In the genomic region with DNA sequence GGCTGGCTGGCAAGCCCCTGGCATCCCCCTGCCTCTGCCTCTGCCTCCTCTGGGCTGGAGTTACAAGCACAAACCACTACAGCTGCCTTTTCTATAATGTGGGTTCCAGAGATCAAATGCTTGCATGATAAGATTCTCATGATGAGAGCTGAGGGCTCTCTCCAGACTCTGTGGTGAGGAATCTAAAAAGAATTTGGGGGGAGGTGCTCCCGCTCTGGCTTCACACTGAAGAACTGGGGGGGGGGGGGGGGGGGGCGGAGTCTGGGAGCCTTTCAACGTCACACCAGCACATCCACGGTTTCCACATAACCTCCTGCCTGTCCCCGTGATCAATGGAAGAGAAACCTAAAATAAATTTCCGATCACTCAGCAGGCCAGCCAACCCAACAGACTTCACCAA, we compare ENCODE assay signal across 22 mouse cellular contexts. TPM values are rescaled to one million over a fixed set of nuclear protein-coding genes. Genes with fewer than 3 reads are reported as not detected.
DNase-seq lines count a peak whose midpoint lies in the region; ATAC-seq and TF ChIP-seq lines count a peak whose summit lies in the region.
"Had no signal": no experiment of that assay in that cellular context is flagged by ENCODE, and none has a peak within 500 bp of the region (broad histone marks: within the 10 kb centered on the region; RNA-seq: fewer than 3 reads in every experiment).

No protein-coding gene starts in this region.

- TF ChIP-seq POLR2A in liver, adult 2 months (IDR thresholded peaks at IDR 0.05; ENCODE audit: extremely low read depth, insufficient read depth, low read length): no peak

- 12% methylated on average over 6 of the region's 6 CpGs for WGBS in liver, adult 2 months
- WGBS in liver, embryonic 11.5 days: 30% methylated on average over 5 of the region's 6 CpGs

- H3K9me3 ChIP-seq in liver, embryonic 11.5 days (ENCODE audit: control insufficient read depth, low read length): no peaks in the 10 kb centered on the region
- H3K9me3 ChIP-seq: embryonic facial prominence, embryonic 15.5 days; forebrain, embryonic 12.5 days; hindbrain, embryonic 15.5 days had no signal

- DNase-seq in liver, adult 2 months (ENCODE audit: extremely low read depth, low read depth, low spot score): peak; percentile 30
- DNase-seq in liver, embryonic 11.5 days (ENCODE audit: low spot score): no peak
- peak; percentile 58 for DNase-seq in CD4-positive helper T cell, adult 2 months (ENCODE audit: low read depth, low spot score)
- DNase-seq in Muller cell, postnatal 12 days (ENCODE audit: inconsistent ontology term): peak; percentile 87
- no peak for DNase-seq in spleen, postnatal 4 days (ENCODE audit: low spot score in 2 of 2)
- DNase-seq in left cerebral cortex, postnatal 25 days (ENCODE audit: low spot score in 2 of 2): no peak
- DNase-seq: adrenal gland, postnatal 25 days; cerebellum, adult 2 months; gastrocnemius, postnatal 14 days; heart, postnatal 36 days; kidney, adult 9 months; layer of hippocampus, postnatal 36 days; lung, postnatal 4 days; midbrain, embryonic 14.5 days; right cerebral cortex, postnatal 4 days had no signal

- no peak overlapping the region for H3K27ac ChIP-seq in liver, adult 2 months (replicated peaks; ENCODE audit: insufficient read depth, low read depth, low read length)
- no peak overlapping the region for H3K27ac ChIP-seq in liver, embryonic 11.5 days (ENCODE audit: low read depth, low read length)
- H3K27ac ChIP-seq: embryonic facial prominence, embryonic 15.5 days; forebrain, embryonic 12.5 days; hindbrain, embryonic 15.5 days; liver, embryonic 14.5 days had no signal

- H3K9ac ChIP-seq in liver, adult 2 months (ENCODE audit: low read depth, low read length): no peak overlapping the region
- H3K9ac ChIP-seq in liver, embryonic 11.5 days (ENCODE audit: low read depth, low read length): no peak overlapping the region
- H3K9ac ChIP-seq: embryonic facial prominence, embryonic 15.5 days; forebrain, embryonic 12.5 days; hindbrain, embryonic 15.5 days; liver, embryonic 14.5 days had no signal

- no peak overlapping the region for H3K4me2 ChIP-seq in liver, embryonic 11.5 days
- H3K4me2 ChIP-seq: embryonic facial prominence, embryonic 15.5 days; forebrain, embryonic 12.5 days; heart, embryonic 11.5 days; hindbrain, embryonic 15.5 days had no signal

- no peaks in the 10 kb centered on the region for H3K27me3 ChIP-seq in liver, adult 2 months (ENCODE audit: control insufficient read depth, insufficient read depth, low read length)
- H3K27me3 ChIP-seq in liver, embryonic 11.5 days (replicated peaks; ENCODE audit: control insufficient read depth, insufficient read depth, low read length): 0 out of 2 replicates have a peak, but pooled peaks cover 3% of the 10 kb centered on the region
- H3K27me3 ChIP-seq: hindbrain, embryonic 15.5 days had no signal

- no peaks in the 10 kb centered on the region for H3K79me2 ChIP-seq in liver, adult 2 months (ENCODE audit: control insufficient read depth, insufficient read depth, low read length)

- no peak for ATAC-seq in liver, embryonic 11.5 days (replicated peaks; ENCODE audit: low FRiP score)
- ATAC-seq in inflammation-experienced regulatory T-cells, adult 6 months: peak; percentile 55

- H3K4me1 ChIP-seq in liver, adult 2 months (ENCODE audit: control insufficient read depth, insufficient read depth, low read length): no peaks in the 10 kb centered on the region; the same call in 1 of the 2 replicates
- peaks cover 6% of the 10 kb centered on the region for H3K4me1 ChIP-seq in liver, embryonic 11.5 days (replicated peaks; ENCODE audit: control insufficient read depth, insufficient read depth, low read length)

- intact Hi-C loops in left cerebral cortex, postnatal 25 days (cut with DNase I): no loop called here

- no peak for TF ChIP-seq CTCF in liver, adult 2 months (IDR thresholded peaks at IDR 0.05; ENCODE audit: low read depth, low read length)

- H3K4me3 ChIP-seq in liver, adult 2 months (ENCODE audit: insufficient read depth, low read depth, low read length): no peak overlapping the region
- H3K4me3 ChIP-seq in liver, embryonic 11.5 days (ENCODE audit: low read depth, low read length): no peak overlapping the region
- H3K4me3 ChIP-seq: embryonic facial prominence, embryonic 15.5 days; forebrain, embryonic 12.5 days; hindbrain, embryonic 15.5 days; myocyte had no signal

- H3K36me3 ChIP-seq in liver, adult 2 months (ENCODE audit: control insufficient read depth, insufficient read depth, low read length): peaks cover 15% of the 10 kb centered on the region
- peaks cover 22% of the 10 kb centered on the region for H3K36me3 ChIP-seq in liver, embryonic 11.5 days (ENCODE audit: control insufficient read depth, insufficient read depth, low read length)

RNA-seq across cellular contexts. Expression of gene Suds3, which starts 26.1 kb away (rescaled TPM):
- total RNA-seq in liver, adult 2 months (2014; rRNA removed): 59.9 and 61.4 TPM in 2 replicates
- 77.1 and 82.8 TPM in 2 replicates for polyA plus RNA-seq in liver, adult 2 months (2012; rRNA removed)
- 37.8 and 41.9 TPM in 2 replicates for polyA plus RNA-seq in liver, embryonic 11.5 days (2014; fragmentation: Nextera tagmentation; extraction: Ambion mirVana)
- 10 to 100 TPM in 2 of 3 experiments, 1 to 10 TPM in 1; 8.8 to 14.4 (median 11.7) TPM for polyA plus RNA-seq in inflammation-experienced regulatory T-cells, adult 6 months (2017; shearing (Covaris generic))
- total RNA-seq in left cerebral cortex, postnatal 25 days (2021): 100 to 1,000 TPM; 121 to 139 TPM

RNA-seq across cellular contexts. Expression of gene Taok3, which starts 30.1 kb away (rescaled TPM):
- total RNA-seq in liver, adult 2 months (2014; rRNA removed): 23.0 and 27.9 TPM in 2 replicates
- 14.7 and 16.2 TPM in 2 replicates for polyA plus RNA-seq in liver, adult 2 months (2012; rRNA removed)
- 69.3 and 73.6 TPM in 2 replicates for polyA plus RNA-seq in liver, embryonic 11.5 days (2014; fragmentation: Nextera tagmentation; extraction: Ambion mirVana)
- polyA plus RNA-seq in inflammation-experienced regulatory T-cells, adult 6 months (2017; shearing (Covaris generic)): 100 to 1,000 TPM; 115 to 147 (median 144) TPM
- total RNA-seq in left cerebral cortex, postnatal 25 days (2021): 10 to 100 TPM; 55.2 to 59.8 TPM

Comparison
In these comparisons a context has a peak if more than half of its experiments do, and no peak if none do; other contexts are left out.
1. DNase-seq: peak in liver, adult 2 months (single experiment), CD4-positive helper T cell, adult 2 months (single experiment) and Muller cell, postnatal 12 days (single experiment); none in liver, embryonic 11.5 days (single experiment), spleen, postnatal 4 days (0 of 2) and left cerebral cortex, postnatal 25 days (0 of 2).